Mouse (Mus musculus): ENCODE data around the gene Tmem14a. TPM values are rescaled to one million over a fixed set of nuclear protein-coding genes. Genes with fewer than 3 reads are reported as not detected.
"Not testable (repeated sequence)": the region's sequence is repeated elsewhere in the genome, so short reads cannot be mapped to it uniquely, and the experiment has no call there.

Tmem14a gene
- polyA plus RNA-seq, 1 experiment from 2014 or later: 15.9 TPM

GRCm38 (mm10) chr1:21275366-21275765 lies 57.0 kb downstream of the Tmem14a start:
- not testable (repeated sequence) for H3K27ac ChIP-seq

GRCm38 (mm10) chr1:21276158-21276557 lies 57.8 kb downstream of the Tmem14a start:
- WGBS: 32% methylated on average over 2 of the region's 2 CpGs
- not testable (repeated sequence) for H3K4me3 ChIP-seq; ATAC-seq; H3K27ac ChIP-seq; H3K36me3 ChIP-seq (ENCODE audit: poor library complexity, severe bottlenecking); H3K4me1 ChIP-seq; H3K9me3 ChIP-seq (replicated peaks); H3K9ac ChIP-seq; H3K4me2 ChIP-seq; H3K27me3 ChIP-seq

More at GRCm38 (mm10) chr1:21275366-21275765, 57.0 kb downstream of the Tmem14a start:
- 90% methylated on average over 5 of the region's 5 CpGs for WGBS
- not testable (repeated sequence) for H3K9me3 ChIP-seq (replicated peaks); H3K9ac ChIP-seq; H3K36me3 ChIP-seq (ENCODE audit: poor library complexity, severe bottlenecking); H3K4me3 ChIP-seq; ATAC-seq; H3K27me3 ChIP-seq; H3K4me2 ChIP-seq; H3K4me1 ChIP-seq

Other genes starting within 250 kb of the Tmem14a start
- gene Tram2, start 139.3 kb upstream of the Tmem14a start, polyA plus RNA-seq (2015; fragmentation: Nextera tagmentation; extraction: Ambion mirVana): 2.3 TPM in 2 replicates
- 0.12 and 0.64 TPM in 2 replicates for gene Gsta3, start 22.0 kb downstream of the Tmem14a start, polyA plus RNA-seq (2015; fragmentation: Nextera tagmentation; extraction: Ambion mirVana)
- gene Khdc1a, start 131.1 kb downstream of the Tmem14a start, polyA plus RNA-seq (2015; fragmentation: Nextera tagmentation; extraction: Ambion mirVana): not detected in 2 replicates
- gene Khdc1c, start 149.8 kb downstream of the Tmem14a start, polyA plus RNA-seq (2015; fragmentation: Nextera tagmentation; extraction: Ambion mirVana): not detected in 2 replicates
- 0.09 TPM in 1 of 2 replicates, not detected in the other for gene Khdc1b, start 165.0 kb downstream of the Tmem14a start, polyA plus RNA-seq (2015; fragmentation: Nextera tagmentation; extraction: Ambion mirVana)

All from forebrain, embryonic 13.5 days (tissue).